Mouse (Mus musculus) myocyte (in vitro differentiated cells): ENCODE data around the gene Prss32. TPM values are rescaled to one million over a fixed set of nuclear protein-coding genes. Genes with fewer than 3 reads are reported as not detected.
A peak's percentile ranks its signal among the peaks of the same experiment; 100 is the strongest.

ENCODE experiments used
- H3K27me3 ChIP-seq: one replicate; pipeline ENCODE4 v1.6.1; 2011; ENCODE audit not compliant: control insufficient read depth, insufficient read depth, insufficient read length
- H3K36me3 ChIP-seq: one replicate; pipeline ENCODE4 v1.6.1; 2011; ENCODE audit not compliant: control insufficient read depth, insufficient read depth
- H3K4me2 ChIP-seq: one replicate; pipeline ENCODE4 v1.6.1; 2011; ENCODE audit warnings: low read depth, control low read depth
- H3K4me3 ChIP-seq: one replicate; pipeline ENCODE4 v1.5.1; 2011; ENCODE audit warnings: mild to moderate bottlenecking, control low read depth, moderate library complexity
- H3K79me2 ChIP-seq: one replicate; pipeline ENCODE4 v1.6.1; 2011; ENCODE audit not compliant: control insufficient read depth, insufficient read depth
- H3ac ChIP-seq: one replicate; pipeline ENCODE4 v1.6.1; 2011; ENCODE audit not compliant: control insufficient read depth, insufficient read length
- CEBPB ChIP-seq: IDR thresholded peaks from 2 replicates; pipeline ENCODE4 v1.6.1; 2011; ENCODE audit warnings: mild to moderate bottlenecking, moderate library complexity; ENCODE audit not compliant: poor library complexity, insufficient read depth, severe bottlenecking
- E2F4 ChIP-seq: IDR thresholded peaks from one replicate; pipeline ENCODE4 v1.6.1; 2011; ENCODE audit warnings: mild to moderate bottlenecking, control low read depth, moderate library complexity; ENCODE audit not compliant: insufficient read depth
- MAX ChIP-seq: IDR thresholded peaks from one replicate; pipeline ENCODE4 v1.6.1; 2011; ENCODE audit warnings: low read depth, mild to moderate bottlenecking, control low read depth
- MYOD1 ChIP-seq, 3 experiments: IDR thresholded peaks; one replicate each; pipeline ENCODE4 v1.6.1; 2011; ENCODE audit warnings: control low read depth in 2 of 3, low read depth in 2 of 3, mild to moderate bottlenecking in 2 of 3, moderate library complexity in 1 of 3; ENCODE audit not compliant: insufficient read length in 2 of 3, control insufficient read depth in 1 of 3
- MYOG ChIP-seq, 3 experiments: IDR thresholded peaks; one replicate each; pipeline ENCODE4 v1.6.1; 2011; ENCODE audit warnings: control low read depth in 2 of 3, low read depth in 2 of 3, mild to moderate bottlenecking in 2 of 3; ENCODE audit not compliant: insufficient read length in 2 of 3, control insufficient read depth in 1 of 3, insufficient read depth in 1 of 3
- POLR2A ChIP-seq: IDR thresholded peaks from one replicate; pipeline ENCODE4 v1.6.1; 2011; ENCODE audit warnings: low read depth, mild to moderate bottlenecking, control low read depth, moderate library complexity; ENCODE audit not compliant: insufficient read length
- POLR2AphosphoS2 ChIP-seq: IDR thresholded peaks from one replicate; pipeline ENCODE4 v1.6.1; 2011; ENCODE audit warnings: low read depth, control low read depth; ENCODE audit not compliant: insufficient read length
- REST ChIP-seq: IDR thresholded peaks from one replicate; pipeline ENCODE4 v1.6.1; 2011; ENCODE audit warnings: mild to moderate bottlenecking, control low read depth, moderate library complexity; ENCODE audit not compliant: insufficient read depth, insufficient read length
- SRF ChIP-seq: IDR thresholded peaks from one replicate; pipeline ENCODE4 v1.6.1; 2011; ENCODE audit warnings: low read depth; ENCODE audit not compliant: control insufficient read depth, insufficient read length
- TCF12 ChIP-seq: IDR thresholded peaks from one replicate; pipeline ENCODE4 v1.6.1; 2011; ENCODE audit warnings: mild to moderate bottlenecking, control low read depth; ENCODE audit not compliant: poor library complexity, insufficient read depth, severe bottlenecking
- TCF3 ChIP-seq: IDR thresholded peaks from one replicate; pipeline ENCODE4 v1.6.1; 2011; ENCODE audit warnings: low read depth, control low read depth; ENCODE audit not compliant: insufficient read length
- USF1 ChIP-seq: IDR thresholded peaks from one replicate; pipeline ENCODE4 v1.6.1; 2011; ENCODE audit warnings: low read depth, mild to moderate bottlenecking, control low read depth, moderate library complexity
- polyA plus RNA-seq: library from polyadenylated mRNA; unstranded; fragments of >200 nt; fragmentation: generic; extraction: Trizol; gene quantifications from one replicate; pipeline ENCODE4 v1.2.1, GENCODE M21; 2012; ENCODE audit warnings: missing spikeins

Gene Prss32
- polyA plus RNA-seq, 1 experiment: 0.04 TPM

GRCm38 (mm10) chr17:23803366-23804041, 40.2 kb upstream of the Prss32 start:
- peak overlapping the region; percentile 88 for H3ac ChIP-seq
- peaks cover 52% of the 10 kb centered on the region for H3K79me2 ChIP-seq
- peaks cover 10% of the 10 kb centered on the region for H3K36me3 ChIP-seq
- H3K4me2 ChIP-seq: peak overlapping the region; percentile 99
- peak overlapping the region; percentile 98 for H3K4me3 ChIP-seq
- H3K27me3 ChIP-seq: no peaks in the 10 kb centered on the region
- TF ChIP-seq E2F4: no peak
- TF ChIP-seq USF1: no peak
- TF ChIP-seq CEBPB: no peak
- TF ChIP-seq TCF3: no peak
- TF ChIP-seq POLR2AphosphoS2: peak; percentile 7
- no peak for TF ChIP-seq REST

DNA sequence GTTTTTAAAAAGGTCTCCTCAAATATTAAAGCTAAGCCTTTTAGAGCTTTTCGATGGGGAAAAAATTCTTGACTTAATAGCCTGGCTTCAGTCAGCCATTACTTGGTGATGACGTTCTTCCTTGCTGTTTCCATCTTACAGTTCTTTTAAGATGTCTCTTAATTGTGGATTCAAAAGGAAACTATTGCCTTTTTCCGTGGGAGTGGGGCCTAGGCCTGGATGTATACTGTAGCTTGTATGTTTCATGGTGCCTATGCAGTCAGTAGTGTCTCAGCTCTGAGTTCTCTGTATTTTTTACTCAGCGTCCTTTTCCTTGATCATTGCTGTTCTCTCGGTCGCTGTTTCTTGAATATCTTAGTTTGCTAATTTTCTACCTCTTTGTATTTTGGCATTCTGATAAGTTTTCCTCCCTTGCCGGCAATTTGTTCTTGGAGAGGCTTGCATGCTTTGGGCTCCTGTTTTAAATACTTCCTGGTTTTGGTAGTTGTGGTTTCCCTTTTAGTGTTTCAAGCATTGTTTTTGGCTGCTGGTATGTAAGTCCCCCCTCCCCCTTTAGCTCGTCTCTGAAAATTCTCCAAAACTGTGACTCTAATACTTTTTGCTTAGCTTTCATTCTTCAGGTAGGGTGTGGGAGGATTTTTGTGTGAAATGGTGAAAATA, 39.1 kb upstream of the Prss32 start:
- H3K4me3 ChIP-seq: peak overlapping the region; percentile 98
- peaks cover 20% of the 10 kb centered on the region for H3K36me3 ChIP-seq
- H3K27me3 ChIP-seq: no peaks in the 10 kb centered on the region
- H3K4me2 ChIP-seq: peak overlapping the region; percentile 99
- peaks cover 63% of the 10 kb centered on the region for H3K79me2 ChIP-seq
- TF ChIP-seq USF1 (no peak), TCF12 (no peak), MAX (no peak), POLR2AphosphoS2 (no peak), REST (no peak)
- H3ac ChIP-seq: peak overlapping the region; percentile 88

DNA sequence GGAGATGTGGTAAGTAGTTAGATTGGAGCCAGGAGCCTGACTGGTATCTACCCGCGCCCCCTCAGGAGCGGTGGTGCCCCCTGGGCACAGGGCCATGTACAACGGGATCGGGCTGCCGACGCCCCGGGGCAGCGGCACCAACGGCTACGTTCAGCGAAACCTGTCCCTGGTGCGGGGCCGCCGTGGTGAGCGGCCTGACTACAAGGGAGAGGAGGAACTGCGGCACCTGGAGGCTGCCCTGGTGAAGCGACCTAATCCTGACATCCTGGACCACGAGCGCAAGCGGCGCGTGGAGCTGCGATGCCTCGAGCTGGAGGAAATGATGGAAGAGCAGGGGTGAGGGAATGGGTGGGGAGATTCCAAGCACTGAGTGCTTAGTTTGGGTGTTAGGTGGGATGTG, 36.8 kb upstream of the Prss32 start:
- TF ChIP-seq POLR2A: peak; percentile 8
- TF ChIP-seq MYOD1 (IDR thresholded peaks at IDR 0.05; ENCODE audit: control insufficient read depth in 1 of 3, insufficient read length in 2 of 3, low read depth in 2 of 3): no peak
- Histone ChIP-seq H3K36me3 (peaks cover 43% of the 10 kb centered on the region), H3K27me3 (no peaks in the 10 kb centered on the region), H3K79me2 (peaks cover 74% of the 10 kb centered on the region), H3K4me2 (no peak overlapping the region), H3ac (no peak overlapping the region), H3K4me3 (no peak overlapping the region)

DNA sequence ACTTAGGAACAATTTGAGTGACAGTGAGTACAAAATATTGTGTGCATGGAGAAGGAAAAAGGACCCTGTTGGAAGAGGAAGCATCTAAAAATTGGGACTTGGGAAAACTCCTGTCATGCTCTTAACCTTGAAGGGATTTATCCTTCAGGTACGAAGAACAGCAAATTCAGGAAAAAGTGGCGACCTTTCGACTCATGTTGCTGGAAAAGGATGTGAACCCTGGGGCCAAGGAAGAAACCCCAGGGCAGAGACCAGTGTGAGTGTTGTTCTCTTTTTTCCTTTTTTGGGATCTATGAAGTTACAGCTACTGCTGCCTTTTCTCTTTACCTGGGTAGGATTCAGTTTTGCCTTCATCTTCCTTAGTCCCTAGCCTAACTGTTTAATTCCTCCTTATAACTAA, 35.7 kb upstream of the Prss32 start:
- no peak overlapping the region for H3K4me3 ChIP-seq
- TF ChIP-seq USF1 (no peak), POLR2AphosphoS2 (no peak), MYOG (IDR thresholded peaks at IDR 0.05; ENCODE audit: control insufficient read depth in 1 of 3, insufficient read depth in 1 of 3, insufficient read length in 2 of 3, low read depth in 2 of 3) (no peak), MYOD1 (IDR thresholded peaks at IDR 0.05; ENCODE audit: control insufficient read depth in 1 of 3, insufficient read length in 2 of 3, low read depth in 2 of 3) (no peak), REST (no peak), POLR2A (no peak), CEBPB (no peak), TCF12 (no peak), MAX (no peak), SRF (no peak), E2F4 (no peak), TCF3 (no peak)
- no peak overlapping the region for H3ac ChIP-seq

DNA sequence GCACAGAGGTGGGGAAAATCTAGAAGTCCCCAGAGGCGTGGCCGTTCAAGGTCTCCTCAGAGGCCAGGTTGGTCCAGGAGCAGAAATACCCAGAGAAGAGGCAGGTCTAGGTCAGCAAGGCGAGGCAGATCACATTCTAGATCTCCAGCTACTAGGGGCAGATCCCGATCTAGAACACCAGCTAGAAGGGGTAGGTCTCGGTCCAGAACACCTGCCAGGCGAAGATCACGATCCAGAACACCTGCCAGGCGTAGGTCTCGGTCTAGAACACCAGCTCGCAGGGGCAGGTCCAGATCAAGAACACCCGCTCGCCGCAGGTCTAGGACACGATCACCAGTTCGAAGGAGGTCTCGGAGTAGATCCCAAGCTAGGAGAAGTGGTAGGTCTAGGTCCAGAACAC, 28.0 kb upstream of the Prss32 start:
- no peak for TF ChIP-seq E2F4
- no peak for TF ChIP-seq USF1
- TF ChIP-seq MYOG (IDR thresholded peaks at IDR 0.05; ENCODE audit: control insufficient read depth in 1 of 3, insufficient read depth in 1 of 3, insufficient read length in 2 of 3, low read depth in 2 of 3): no peak
- no peak for TF ChIP-seq SRF
- no peak for TF ChIP-seq TCF12
- no peak for TF ChIP-seq POLR2AphosphoS2
- no peak for TF ChIP-seq MYOD1 (IDR thresholded peaks at IDR 0.05; ENCODE audit: control insufficient read depth in 1 of 3, insufficient read length in 2 of 3, low read depth in 2 of 3)
- no peak for TF ChIP-seq MAX
- TF ChIP-seq POLR2A: no peak
- TF ChIP-seq REST: no peak
- TF ChIP-seq CEBPB: no peak
- no peak for TF ChIP-seq TCF3
- Histone ChIP-seq H3K4me2 (no peak overlapping the region), H3K27me3 (no peaks in the 10 kb centered on the region), H3K36me3 (peaks cover 94% of the 10 kb centered on the region), H3K79me2 (peaks cover 64% of the 10 kb centered on the region), H3K4me3 (no peak overlapping the region), H3ac (no peak overlapping the region)

More for the DNA sequence above, 35.7 kb upstream of the Prss32 start:
- H3K4me2 ChIP-seq: no peak overlapping the region
- no peaks in the 10 kb centered on the region for H3K27me3 ChIP-seq
- H3K36me3 ChIP-seq: peaks cover 52% of the 10 kb centered on the region
- H3K79me2 ChIP-seq: peaks cover 82% of the 10 kb centered on the region
